Mouse (Mus musculus) v-Abl transformed pro-B cells (cell line): ENCODE measurements around the gene Mafb.

Experiments
- in situ Hi-C, 2 experiments: fragments of 400-800 bp; cut with MboI; formaldehyde crosslinking; loops; one replicate each; pipeline ENCODE4 v1.15.1; 2025; ENCODE audit not compliant: unreplicated experiment in 2 of 2

Gene Mafb

DNA sequence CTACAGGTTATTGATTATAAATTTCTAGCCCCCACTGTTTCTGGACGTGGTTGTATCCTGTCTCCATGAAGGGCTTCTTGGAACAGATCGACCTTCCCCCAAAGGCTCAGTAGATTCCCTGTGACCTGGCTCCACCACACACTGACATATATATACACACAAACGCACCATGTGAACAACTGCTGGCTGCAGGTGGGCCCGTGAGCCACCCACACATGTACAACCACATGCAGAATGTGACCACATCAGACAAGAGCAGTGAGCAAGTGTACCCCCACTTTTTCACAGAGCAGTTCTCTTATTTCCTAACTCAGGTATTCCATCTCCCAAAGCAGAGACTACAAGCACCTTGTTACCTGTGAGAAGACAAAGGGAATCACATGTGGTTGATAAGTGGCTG, 39.1 kb downstream of the Mafb start:
- in situ Hi-C loops, result no loop called here

DNA sequence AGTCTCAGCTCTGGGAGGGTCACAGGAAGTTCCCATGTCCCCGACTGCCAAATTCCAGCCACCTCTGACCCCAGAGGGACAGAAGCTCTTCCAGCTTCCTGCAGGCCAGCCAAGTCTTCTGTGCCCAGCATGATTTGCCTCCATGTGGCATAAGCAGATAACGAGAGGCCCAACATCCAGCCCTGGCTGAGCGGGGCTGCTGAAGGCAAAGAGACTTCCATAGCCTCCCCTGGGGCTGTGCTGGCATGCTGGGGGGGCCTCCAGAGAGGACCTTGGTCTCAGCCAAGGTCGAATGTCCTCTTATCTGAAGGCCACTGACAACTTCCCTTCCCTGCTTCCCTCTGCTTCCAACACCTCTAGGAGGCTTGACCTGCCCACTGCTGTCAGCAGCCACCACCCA, 39.7 kb downstream of the Mafb start:
- in situ Hi-C loops, result no loop called here

DNA sequence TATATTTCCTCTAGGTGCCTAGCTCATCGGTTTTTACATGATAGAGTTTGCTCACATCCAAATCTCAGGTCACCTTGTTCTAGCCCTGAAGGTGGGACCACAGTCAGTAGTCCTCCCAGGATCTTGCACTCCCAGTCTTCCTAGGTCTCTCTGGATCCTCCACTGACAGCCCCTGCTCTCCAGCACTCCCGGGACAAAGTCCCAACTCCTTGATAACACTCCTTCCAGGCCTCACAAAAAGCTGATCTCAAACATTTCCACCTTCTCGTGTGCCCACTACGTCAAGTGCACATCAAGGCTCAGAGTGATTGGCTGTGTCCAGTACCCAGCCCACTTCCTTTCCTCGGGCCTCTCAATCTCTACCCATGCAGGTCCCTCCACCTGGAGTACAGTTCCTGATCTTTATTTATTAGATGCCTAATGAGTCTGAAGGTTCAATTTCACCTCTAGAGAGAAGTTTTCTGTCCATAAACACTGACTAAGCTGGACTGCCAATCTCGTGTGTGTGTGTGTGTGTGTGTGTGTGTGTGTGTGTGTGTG, 41.7 kb downstream of the Mafb start:
- in situ Hi-C loops, result no loop called here

DNA sequence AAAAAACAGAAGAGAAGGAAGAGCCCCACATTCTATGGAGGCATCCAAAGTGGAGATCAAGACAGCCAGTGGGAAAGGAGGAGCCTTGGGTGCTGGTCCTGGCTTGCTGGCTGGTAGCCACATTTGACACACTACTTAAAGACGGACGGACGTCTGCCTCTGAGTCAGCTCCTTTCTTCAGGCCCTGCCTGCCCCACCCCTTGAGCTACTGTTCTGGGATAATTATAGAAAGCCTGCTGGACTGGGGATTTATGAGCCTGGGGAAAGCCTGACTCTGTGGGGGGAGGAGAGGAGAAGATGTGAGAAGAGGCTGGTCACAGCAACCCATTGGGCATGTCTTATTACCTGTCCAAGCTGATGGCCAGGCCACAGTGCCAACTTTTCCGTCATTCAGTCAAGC, 45.0 kb downstream of the Mafb start:
- in situ Hi-C loops, result no loop called here

DNA sequence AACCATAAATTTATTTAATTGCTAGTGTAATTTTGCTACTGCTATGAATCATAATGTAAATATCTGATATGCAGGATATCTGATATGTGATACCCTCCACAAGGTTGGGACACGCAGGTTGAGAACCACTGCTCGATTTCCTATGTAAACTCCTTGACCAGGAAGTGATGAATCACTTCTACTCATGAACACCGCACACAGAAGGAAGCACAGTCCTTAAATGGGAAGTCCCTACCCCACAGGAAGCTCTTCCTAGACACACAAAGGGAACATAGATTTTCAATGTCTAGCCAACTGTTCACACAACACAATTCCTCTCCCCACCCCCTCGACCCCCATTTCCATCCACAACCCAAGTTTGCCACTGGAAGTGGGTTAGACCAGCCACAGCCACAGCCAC, 48.6 kb downstream of the Mafb start:
- in situ Hi-C loops, result no loop called here
